Mouse (Mus musculus) T-helper 2 cell (primary cell): ENCODE measurements at regions not wholly inside any gene's neighbourhood (a gene's known extent, or its start where the extent isn't known, plus 50 kb on each side); places are given as distances from the start of the nearest gene placed in this dataset.

Source experiments
- in situ Hi-C: fragments of 300-600 bp; cut with MboI, MseI; formaldehyde crosslinking; loops from one replicate; pipeline ENCODE4 v1.15.1; 2025; ENCODE audit warnings: high pct_unique_total_duplicates

GRCm38 (mm10) chr9:47129101-47129500 lies 130.6 kb downstream of the Gm4791 start:
- in situ Hi-C loops = no loop called here

GRCm38 (mm10) chr9:47133454-47133853 lies 134.9 kb downstream of the Gm4791 start:
- in situ Hi-C loops = no loop called here

GRCm38 (mm10) chr9:47133873-47134272 lies 135.3 kb downstream of the Gm4791 start:
- in situ Hi-C loops = no loop called here

- in situ Hi-C loops = no loop called here
Observed at GRCm38 (mm10) chr9:47134479-47134878, 135.9 kb downstream of the Gm4791 start.

GRCm38 (mm10) chr9:47136641-47137040 lies 138.1 kb downstream of the Gm4791 start:
- in situ Hi-C loops = no loop called here

- in situ Hi-C loops = no loop called here
Observed at GRCm38 (mm10) chr9:47153471-47153870, 154.9 kb downstream of the Gm4791 start.

- in situ Hi-C loops = no loop called here
Observed at GRCm38 (mm10) chr9:47165480-47166131, 167.1 kb downstream of the Gm4791 start.

GRCm38 (mm10) chr9:47167681-47168240 lies 169.2 kb downstream of the Gm4791 start:
- in situ Hi-C loops = no loop called here

GRCm38 (mm10) chr9:47176044-47176443 lies 177.5 kb downstream of the Gm4791 start:
- in situ Hi-C loops = no loop called here

GRCm38 (mm10) chr9:47218101-47218500 lies 219.6 kb downstream of the Gm4791 start:
- in situ Hi-C loops = no loop called here

GRCm38 (mm10) chr9:47223536-47223935 lies 225.0 kb downstream of the Gm4791 start:
- in situ Hi-C loops = no loop called here

GRCm38 (mm10) chr9:47224249-47224648 lies 225.7 kb downstream of the Gm4791 start:
- in situ Hi-C loops = no loop called here

- in situ Hi-C loops = no loop called here
Observed at GRCm38 (mm10) chr9:47226476-47227271, 228.1 kb downstream of the Gm4791 start.

GRCm38 (mm10) chr9:47227298-47227697 lies 228.8 kb downstream of the Gm4791 start:
- in situ Hi-C loops = no loop called here

GRCm38 (mm10) chr9:47228736-47229135 lies 230.2 kb downstream of the Gm4791 start:
- in situ Hi-C loops = no loop called here

- in situ Hi-C loops = no loop called here
Observed at GRCm38 (mm10) chr9:47229296-47229695, 230.8 kb downstream of the Gm4791 start.

GRCm38 (mm10) chr9:47240950-47241349 lies 242.4 kb downstream of the Gm4791 start:
- in situ Hi-C loops = no loop called here

- in situ Hi-C loops = no loop called here
Observed at GRCm38 (mm10) chr9:47242051-47242450, 243.5 kb downstream of the Gm4791 start.

- in situ Hi-C loops = no loop called here
Observed at GRCm38 (mm10) chr9:47242526-47242925, 244.0 kb downstream of the Gm4791 start.

GRCm38 (mm10) chr9:47249029-47249428 lies 250.5 kb downstream of the Gm4791 start:
- in situ Hi-C loops = no loop called here

GRCm38 (mm10) chr9:47251160-47251559 lies 252.6 kb downstream of the Gm4791 start:
- in situ Hi-C loops = no loop called here

- in situ Hi-C loops = no loop called here
Observed at GRCm38 (mm10) chr9:47253836-47254657, 255.5 kb downstream of the Gm4791 start.
